Mouse (Mus musculus) lung, adult 2 months (tissue): ENCODE measurements around the gene Fth1.

Experiments
- CTCF ChIP-seq: fragments of 200-500 bp; IDR thresholded peaks from 2 replicates; pipeline ENCODE4 v1.5.1; 2011; ENCODE audit warnings: mild to moderate bottlenecking, low read length, control low read depth; ENCODE audit not compliant: insufficient read depth
- POLR2A ChIP-seq: fragments of 200-500 bp; IDR thresholded peaks from 2 replicates; pipeline ENCODE4 v1.6.1; 2011; ENCODE audit warnings: low read depth, mild to moderate bottlenecking, control low read depth, low read length, borderline replicate concordance; ENCODE audit errors: extremely low read depth

- no peak for TF ChIP-seq CTCF
- no peak for TF ChIP-seq POLR2A
Measured at GRCm38 (mm10) chr19:9945800-9946564, 34.4 kb upstream of the Fth1 start.
